Mouse (Mus musculus) intestine, postnatal 0 days (tissue): ENCODE measurements at regions not wholly inside any gene's neighbourhood (a gene's known extent, or its start where the extent isn't known, plus 50 kb on each side); places are given as distances from the start of the nearest gene placed in this dataset.

ENCODE experiments used
- ATAC-seq: fragments of 200-750 bp; cut with Nextera tagmentation; 2 replicates; pipeline ENCODE4 v1.8.0; 2017; ENCODE audit warnings: mild to moderate bottlenecking, moderate TSS enrichment, moderate library complexity
- H3K27ac ChIP-seq: fragments of 300-500 bp; sonication (generic); 2 replicates; pipeline ENCODE4 v1.5.1; 2014; ENCODE audit warnings: mild to moderate bottlenecking, low read depth, low read length, moderate library complexity
- H3K27me3 ChIP-seq: fragments of 300-500 bp; sonication (generic); replicated peaks from 2 replicates; pipeline ENCODE4 v1.6.1; 2014; ENCODE audit warnings: low read length, mixed read lengths; ENCODE audit not compliant: control insufficient read depth, insufficient read depth
- H3K36me3 ChIP-seq: fragments of 300-500 bp; sonication (generic); 2 replicates; pipeline ENCODE4 v1.6.1; 2014; ENCODE audit warnings: mild to moderate bottlenecking, moderate library complexity; ENCODE audit not compliant: control insufficient read depth, insufficient read depth
- H3K4me1 ChIP-seq: fragments of 300-500 bp; sonication (generic); replicated peaks from 2 replicates; pipeline ENCODE4 v1.6.1; 2014; ENCODE audit warnings: antibody characterized with exemption, low read length, mixed read lengths; ENCODE audit not compliant: control insufficient read depth, insufficient read depth
- H3K4me2 ChIP-seq: fragments of 300-500 bp; sonication (generic); replicated peaks from 2 replicates; pipeline ENCODE4 v1.6.1; 2014; ENCODE audit warnings: low read depth, mild to moderate bottlenecking, moderate library complexity
- H3K4me3 ChIP-seq: fragments of 300-500 bp; sonication (generic); 2 replicates; pipeline ENCODE4 v1.5.1; 2014; ENCODE audit warnings: low read depth, low read length
- H3K9ac ChIP-seq: fragments of 300-500 bp; sonication (generic); 2 replicates; pipeline ENCODE4 v1.6.1; 2014; ENCODE audit warnings: mild to moderate bottlenecking, low read depth, low read length
- H3K9me3 ChIP-seq: fragments of 300-500 bp; sonication (generic); 2 replicates; pipeline ENCODE4 v1.6.1; 2016; ENCODE audit warnings: mixed run types; ENCODE audit not compliant: control insufficient read depth
- CTCF ChIP-seq: sonication (generic); IDR thresholded peaks from 2 replicates; pipeline ENCODE4 v1.5.1; 2016; ENCODE audit warnings: low read depth, mild to moderate bottlenecking, control low read depth, antibody characterized with exemption, moderate library complexity
- WGBS: fragments of 180-500 bp; shearing (Covaris S2); extraction: QIAGEN DNeasy Blood & Tissue Kit; methylation state at CpG from one replicate; pipeline ENCODE4 v1.1.7; 2014; 5-methylcytosine and 5-hydroxymethylcytosine counted together

DNA sequence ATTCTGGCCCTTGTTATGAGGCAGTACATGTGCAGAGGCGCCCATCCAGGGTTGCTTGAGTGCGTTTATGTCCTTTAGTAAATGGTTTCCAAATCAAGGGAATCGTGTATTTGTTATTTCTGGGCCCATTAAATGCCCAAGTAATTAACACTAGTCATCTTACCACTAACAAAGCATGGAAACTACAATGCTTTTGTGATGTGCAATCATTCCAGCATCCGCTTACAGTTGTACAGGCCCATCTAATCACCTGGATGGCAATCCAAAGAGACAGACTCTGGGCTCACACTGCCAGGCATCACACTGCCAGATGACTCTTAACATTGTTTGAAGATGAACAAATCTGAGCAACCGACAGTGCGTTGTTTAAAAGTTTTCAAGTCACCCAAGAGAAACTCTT, 113.6 kb upstream of the BC052040 start:
- no peaks in the 10 kb centered on the region for H3K27me3 ChIP-seq
- no peak overlapping the region for H3K4me3 ChIP-seq
- no peak overlapping the region for H3K27ac ChIP-seq
- TF ChIP-seq CTCF = no peak
- no peaks in the 10 kb centered on the region for H3K4me1 ChIP-seq
- WGBS = 64% methylated on average over 6 of the region's 6 CpGs
- H3K9me3 ChIP-seq = no peaks in the 10 kb centered on the region
- ATAC-seq = no peak
- no peaks in the 10 kb centered on the region for H3K36me3 ChIP-seq
- no peak overlapping the region for H3K4me2 ChIP-seq
- no peak overlapping the region for H3K9ac ChIP-seq

DNA sequence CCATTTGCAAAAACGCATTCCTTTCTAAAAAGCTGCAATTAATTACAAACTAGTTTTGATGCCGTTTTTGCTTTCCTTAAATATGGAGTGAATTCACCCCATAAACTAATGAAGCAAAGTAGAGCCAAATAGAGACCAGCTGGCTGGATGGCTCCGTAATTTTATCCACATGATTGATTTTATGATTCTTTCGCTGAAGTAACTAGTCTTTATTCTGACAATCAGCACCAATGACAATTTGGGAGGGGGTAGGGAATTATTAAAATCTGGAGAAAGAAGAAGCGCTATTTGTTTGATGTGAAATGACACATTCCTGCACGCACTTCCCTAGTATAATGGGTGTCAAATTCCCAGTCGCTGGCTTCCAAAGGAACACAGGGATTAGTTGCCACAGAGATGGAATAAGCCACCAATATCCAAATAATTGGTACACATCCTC, 113.0 kb upstream of the BC052040 start:
- no peaks in the 10 kb centered on the region for H3K36me3 ChIP-seq
- ATAC-seq = no peak
- 58% methylated on average over 7 of the region's 7 CpGs for WGBS
- H3K4me1 ChIP-seq = no peaks in the 10 kb centered on the region
- no peaks in the 10 kb centered on the region for H3K9me3 ChIP-seq
- H3K27me3 ChIP-seq = no peaks in the 10 kb centered on the region
- no peak overlapping the region for H3K9ac ChIP-seq
- H3K4me2 ChIP-seq = no peak overlapping the region; the same call in 1 of the 2 replicates
- no peak overlapping the region for H3K27ac ChIP-seq
- H3K4me3 ChIP-seq = no peak overlapping the region
- no peak for TF ChIP-seq CTCF

DNA sequence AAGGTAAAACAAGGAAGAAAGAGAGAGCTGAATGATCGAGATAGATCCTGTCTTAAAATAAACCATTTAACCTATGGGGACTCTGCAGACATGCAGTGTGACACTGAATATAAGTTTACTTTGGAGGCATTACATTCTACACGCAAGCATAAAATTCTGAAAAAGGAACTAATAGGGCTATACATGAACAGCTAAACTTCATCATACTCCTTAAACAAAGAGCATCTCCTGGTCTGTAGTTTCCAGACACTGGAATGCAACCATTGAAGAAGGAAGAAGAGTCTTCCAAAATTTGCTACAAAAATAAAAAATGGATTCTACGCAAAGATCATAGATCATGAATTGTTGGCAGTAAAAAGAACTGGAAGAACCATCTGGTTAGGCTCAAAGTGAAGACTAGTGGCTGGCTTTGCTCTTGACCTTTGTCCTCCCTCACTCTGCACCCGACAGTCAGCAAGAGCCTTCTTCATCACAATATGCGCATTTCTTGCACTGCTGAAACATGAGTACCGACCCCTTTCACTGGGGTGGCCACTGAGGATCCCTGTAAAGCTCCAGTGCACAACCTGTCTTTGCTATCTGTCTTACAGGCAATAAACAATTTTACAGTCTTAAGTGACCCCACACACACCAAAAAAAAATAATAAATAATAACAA, 112.2 kb upstream of the BC052040 start:
- WGBS = 62% methylated on average over 6 of the region's 6 CpGs
- Histone ChIP-seq H3K27me3 (no peaks in the 10 kb centered on the region), H3K27ac (no peak overlapping the region), H3K4me1 (no peaks in the 10 kb centered on the region), H3K36me3 (no peaks in the 10 kb centered on the region), H3K4me2 (no peak overlapping the region), H3K9ac (no peak overlapping the region), H3K4me3 (no peak overlapping the region), H3K9me3 (no peaks in the 10 kb centered on the region)
- no peak for ATAC-seq
- TF ChIP-seq CTCF = no peak

DNA sequence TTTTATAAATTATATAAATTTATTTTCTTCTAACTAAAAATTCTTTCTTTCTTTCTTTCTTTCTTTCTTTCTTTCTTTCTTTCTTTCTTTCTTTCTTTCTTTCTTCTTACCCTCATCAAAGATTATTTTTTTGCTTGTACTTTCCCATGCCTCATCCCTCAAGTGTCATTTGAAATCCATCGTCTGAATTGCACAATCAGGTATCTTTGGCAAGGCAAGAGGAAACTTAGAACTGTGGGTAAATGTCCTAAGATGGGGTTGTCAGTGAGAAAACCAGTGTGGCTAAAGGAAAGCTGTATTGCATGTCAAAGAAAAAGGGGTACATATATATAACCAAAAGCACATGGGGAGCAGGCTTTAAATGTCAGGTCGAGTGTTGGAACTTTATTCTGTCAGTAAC, 109.1 kb upstream of the BC052040 start:
- 83% methylated on average over 2 of the region's 2 CpGs for WGBS
- Histone ChIP-seq H3K9ac (no peak overlapping the region), H3K4me2 (no peak overlapping the region), H3K4me3 (no peak overlapping the region), H3K27ac (no peak overlapping the region), H3K9me3 (no peaks in the 10 kb centered on the region), H3K27me3 (no peaks in the 10 kb centered on the region), H3K36me3 (no peaks in the 10 kb centered on the region), H3K4me1 (no peaks in the 10 kb centered on the region)
- no peak for ATAC-seq
- no peak for TF ChIP-seq CTCF

DNA sequence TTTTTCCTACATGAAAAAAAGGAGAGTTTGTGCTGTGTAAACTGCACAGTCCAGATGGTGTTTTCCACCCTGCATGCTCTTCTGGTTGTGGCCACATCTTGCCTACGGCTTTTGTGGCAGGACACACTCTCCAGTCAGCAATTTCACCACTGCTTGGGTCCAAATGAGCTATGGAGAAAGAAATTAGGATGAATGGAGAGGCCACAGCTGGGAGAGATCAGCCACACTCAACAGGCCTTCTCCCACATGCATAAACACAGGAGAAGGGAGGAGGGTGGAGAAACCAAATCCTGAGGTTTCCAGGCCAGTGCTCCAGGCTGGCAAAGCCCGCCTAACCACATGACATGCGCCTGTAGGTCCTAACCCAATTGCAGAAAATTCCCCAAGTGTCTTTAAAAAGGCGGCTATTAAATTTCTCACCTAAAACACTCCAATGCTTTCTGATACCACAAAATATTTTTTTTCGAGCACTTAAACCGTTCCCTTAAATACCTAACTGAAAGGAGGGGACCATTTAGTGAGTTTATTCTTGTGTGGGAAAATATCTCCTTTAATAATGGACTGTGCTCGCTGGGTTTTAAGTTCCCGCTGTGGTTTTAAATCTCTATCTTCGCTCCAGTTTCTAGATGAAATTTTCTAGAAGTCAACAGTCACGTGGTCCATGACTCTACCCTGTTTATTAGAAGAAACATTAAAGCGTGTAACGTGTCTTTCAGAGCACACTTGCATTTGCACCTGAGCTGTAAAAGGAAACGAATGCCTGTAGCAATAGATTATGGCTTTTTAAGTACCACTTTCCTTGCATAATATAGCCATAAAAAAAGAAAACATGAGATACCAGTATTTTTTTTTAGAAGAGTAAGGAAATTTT, 97.9 kb upstream of the BC052040 start:
- H3K4me2 ChIP-seq = no peak overlapping the region; the same call in 1 of the 2 replicates

DNA sequence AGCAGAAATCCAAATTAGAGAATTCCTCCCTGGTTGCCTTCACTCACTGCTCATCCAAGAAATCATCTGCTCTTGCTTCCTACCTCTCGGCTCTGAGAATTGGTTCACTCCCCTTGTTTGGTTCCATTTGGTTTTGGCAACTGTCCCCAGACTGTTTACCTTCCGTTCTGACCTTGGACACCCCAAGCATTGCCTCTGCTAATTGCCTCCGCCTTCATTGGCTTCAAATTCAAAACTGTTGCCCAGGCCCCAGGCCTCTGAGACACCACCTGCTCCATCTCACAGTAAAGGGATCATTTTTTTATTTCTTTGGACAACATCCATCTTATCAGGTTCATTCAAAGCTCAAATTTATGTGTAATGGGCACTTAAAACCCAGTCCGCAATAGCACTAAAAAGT, 93.1 kb upstream of the BC052040 start:
- no peak for TF ChIP-seq CTCF
- Histone ChIP-seq H3K36me3 (no peaks in the 10 kb centered on the region), H3K4me1 (no peaks in the 10 kb centered on the region), H3K27me3 (0 out of 2 replicates have a peak, but pooled peaks cover under 1% of the 10 kb centered on the region), H3K4me2 (no peak overlapping the region), H3K27ac (no peak overlapping the region), H3K4me3 (no peak overlapping the region), H3K9me3 (no peaks in the 10 kb centered on the region), H3K9ac (no peak overlapping the region)
- 59% methylated on average over 4 of the region's 4 CpGs for WGBS
- no peak for ATAC-seq

More for the DNA sequence above, 97.9 kb upstream of the BC052040 start:
- Histone ChIP-seq H3K9me3 (no peaks in the 10 kb centered on the region), H3K9ac (no peak overlapping the region), H3K4me1 (no peaks in the 10 kb centered on the region), H3K4me3 (no peak overlapping the region), H3K27ac (no peak overlapping the region), H3K27me3 (0 out of 2 replicates have a peak, but pooled peaks cover 3% of the 10 kb centered on the region), H3K36me3 (no peaks in the 10 kb centered on the region)
- 53% methylated on average over 13 of the region's 13 CpGs for WGBS
- ATAC-seq = no peak
- TF ChIP-seq CTCF = no peak
